Mouse (Mus musculus) frontal cortex, postnatal 25 days (tissue): ENCODE measurements around the gene Tusc2.

ENCODE experiments used
- DNase-seq, 2 experiments: peaks; one replicate each; pipeline ENCODE4 v3.0.0; 2022; ENCODE audit warnings: low spot score in 2 of 2

Gene Tusc2

DNA sequence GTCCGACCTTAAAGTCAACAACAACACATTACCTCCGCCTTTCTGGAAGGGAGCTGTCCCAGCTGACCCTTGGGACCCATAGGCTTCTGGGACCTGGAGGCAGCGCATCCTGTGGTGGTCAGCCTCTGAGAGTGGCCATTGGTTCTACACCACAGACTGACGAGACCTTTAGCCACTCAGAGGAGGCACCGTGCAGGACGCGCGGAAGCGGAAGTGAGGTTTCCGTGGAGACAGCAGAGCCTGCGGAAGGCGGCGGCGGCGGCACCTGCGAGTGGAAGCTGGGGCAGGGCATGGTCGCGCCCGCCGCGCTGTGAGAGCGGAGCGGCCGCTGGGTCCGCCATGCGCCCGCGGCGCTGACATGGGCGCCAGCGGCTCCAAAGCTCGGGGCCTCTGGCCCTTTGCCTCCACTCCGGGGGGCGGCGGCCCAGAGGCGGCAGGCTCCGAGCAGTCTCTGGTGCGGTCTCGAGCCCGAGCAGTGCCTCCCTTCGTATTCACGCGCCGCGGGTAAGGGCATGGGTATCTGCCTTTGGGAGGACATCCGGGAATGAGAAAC lies at the start of gene Tusc2:
Gene Tusc2 (plus strand): TSS at position 227 of the 553 bp plus-strand sequence.
- peak; percentile 86 to 89 for DNase-seq

DNA sequence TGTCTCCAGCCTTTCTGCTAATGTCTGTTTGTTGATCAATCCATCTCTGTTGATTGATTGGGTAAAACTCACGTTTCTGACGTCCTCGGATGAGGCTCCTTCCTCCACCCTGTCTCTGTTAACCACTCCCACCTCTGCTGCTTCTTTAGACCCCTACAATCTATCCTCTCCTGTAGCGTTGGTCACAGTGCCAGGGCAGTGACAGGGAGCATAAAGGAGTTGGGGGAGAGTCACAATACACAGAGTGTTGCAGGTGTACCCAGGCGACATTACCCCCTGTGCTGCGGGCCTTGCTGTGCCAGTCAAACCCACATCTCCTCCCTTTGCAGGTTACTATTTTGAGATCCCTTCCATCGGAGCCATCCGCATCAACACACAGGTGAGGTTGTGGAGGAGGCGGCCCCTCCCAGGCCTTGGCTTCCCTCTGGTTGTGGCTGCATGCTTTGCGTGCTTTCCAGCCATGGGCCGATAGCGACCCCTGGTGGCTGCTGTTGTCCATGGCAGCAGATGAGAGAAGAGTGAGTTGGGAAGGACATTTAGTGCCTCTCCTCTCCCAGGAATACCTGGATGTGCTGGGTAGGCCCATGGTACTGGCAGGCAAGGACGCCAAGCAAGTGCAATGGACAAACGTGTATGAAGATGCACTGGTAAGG lies 48.6 kb upstream of the Tusc2 start:
- peak; percentile 84 to 86 for DNase-seq

DNA sequence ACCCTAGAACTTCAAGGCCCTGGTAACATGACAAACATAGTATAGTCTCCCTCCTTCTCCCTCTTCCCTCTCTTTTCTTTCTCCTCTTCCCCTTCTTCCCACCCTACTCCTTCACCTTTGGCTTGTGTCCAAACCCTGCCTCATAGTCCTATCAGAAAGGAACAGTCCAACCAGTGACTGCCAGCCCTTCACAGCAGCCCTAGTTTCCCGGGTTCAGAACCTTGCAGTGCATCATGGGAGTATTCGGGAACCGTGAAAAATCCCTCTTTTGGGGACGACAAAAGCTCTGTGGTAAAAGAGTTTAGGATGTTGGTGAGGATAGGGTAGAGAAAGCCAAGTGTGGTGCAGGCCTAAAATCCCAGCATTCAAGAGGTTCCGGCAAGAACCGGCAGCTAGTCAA lies 42.7 kb upstream of the Tusc2 start:
- no peak for DNase-seq

DNA sequence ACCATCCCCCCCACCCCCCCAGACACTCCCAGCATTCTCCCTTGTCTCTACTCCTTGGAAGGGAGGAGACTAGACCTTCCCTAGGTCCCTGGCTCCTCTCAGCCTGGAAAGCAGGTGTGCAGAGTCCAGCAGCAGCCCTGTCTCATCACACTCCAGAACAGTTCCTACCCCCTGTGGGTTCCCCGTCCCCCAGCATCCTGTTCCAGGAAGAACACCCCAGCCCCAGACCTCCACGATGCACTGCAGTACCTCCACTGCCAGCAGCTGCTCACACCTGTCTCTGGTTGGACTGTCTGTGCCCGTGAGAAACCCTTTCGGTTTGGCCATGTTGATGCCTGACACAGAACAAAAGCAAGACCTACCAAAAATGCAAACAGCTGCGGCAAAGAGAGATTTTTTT lies 41.9 kb upstream of the Tusc2 start:
- DNase-seq = no peak

GRCm38 (mm10) chr9:107521711-107522399 lies 41.2 kb upstream of the Tusc2 start:
- no peak for DNase-seq

DNA sequence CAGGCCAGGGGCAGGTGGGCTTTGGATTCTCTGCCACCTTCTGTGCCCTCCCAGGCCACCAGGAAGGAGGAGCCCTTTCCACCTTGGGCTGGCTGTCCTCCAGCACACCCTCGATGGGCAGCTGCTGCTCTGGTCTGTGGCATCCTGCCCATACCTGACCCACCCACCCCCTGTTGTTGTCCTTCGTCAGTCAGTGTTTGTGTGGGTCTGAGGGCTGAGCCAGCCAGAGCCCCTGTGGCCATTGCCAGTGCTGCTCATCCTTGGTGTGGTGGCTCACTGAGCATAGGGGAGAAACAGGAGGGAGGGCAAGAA lies 40.7 kb upstream of the Tusc2 start:
- DNase-seq = no peak

DNA sequence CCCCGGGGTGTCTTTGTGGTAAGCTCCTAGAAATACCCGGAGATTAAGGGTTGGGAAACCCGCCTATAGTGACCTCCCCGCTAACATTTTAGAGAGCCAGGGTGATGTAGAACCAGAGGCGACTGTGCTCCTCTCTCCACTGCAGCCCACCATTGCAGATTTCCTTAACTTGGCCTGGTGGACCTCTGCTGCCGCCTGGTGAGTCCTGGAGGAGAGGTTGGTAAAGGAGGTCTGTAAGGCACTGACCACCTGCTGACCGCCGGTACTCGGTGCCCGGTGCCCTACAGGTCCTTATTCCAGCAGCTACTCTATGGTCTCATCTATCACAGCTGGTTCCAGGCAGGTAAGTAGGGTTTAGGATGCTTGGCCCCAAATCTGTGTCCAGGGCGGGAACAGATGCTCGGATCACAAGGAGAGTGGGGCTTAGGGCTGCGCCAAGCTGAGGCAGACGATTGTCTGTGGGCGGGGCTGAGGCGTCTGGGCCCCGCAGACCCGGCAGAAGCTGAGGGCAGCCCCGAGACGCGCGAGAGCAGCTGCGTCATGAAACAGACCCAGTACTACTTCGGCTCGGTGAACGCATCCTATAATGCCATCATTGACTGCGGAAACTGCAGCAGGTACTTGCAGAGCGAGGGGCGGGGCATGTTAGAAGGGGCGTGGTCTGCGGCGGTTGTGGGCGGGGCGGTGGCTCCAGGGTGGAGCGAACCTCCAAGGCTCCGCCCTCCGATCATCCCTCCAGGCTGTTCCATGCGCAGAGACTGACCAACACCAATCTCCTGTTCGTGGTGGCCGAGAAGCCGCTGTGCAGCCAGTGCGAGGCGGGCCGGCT lies 36.6 kb upstream of the Tusc2 start:
- peak; percentile 52 to 60 for DNase-seq

- peak; percentile 80 to 84 for DNase-seq
Measured at GRCm38 (mm10) chr9:107533791-107534407, 29.2 kb upstream of the Tusc2 start, which contains the start of gene Tmem115. TSS of gene Tmem115 (plus strand) at chr9:107533945.

DNA sequence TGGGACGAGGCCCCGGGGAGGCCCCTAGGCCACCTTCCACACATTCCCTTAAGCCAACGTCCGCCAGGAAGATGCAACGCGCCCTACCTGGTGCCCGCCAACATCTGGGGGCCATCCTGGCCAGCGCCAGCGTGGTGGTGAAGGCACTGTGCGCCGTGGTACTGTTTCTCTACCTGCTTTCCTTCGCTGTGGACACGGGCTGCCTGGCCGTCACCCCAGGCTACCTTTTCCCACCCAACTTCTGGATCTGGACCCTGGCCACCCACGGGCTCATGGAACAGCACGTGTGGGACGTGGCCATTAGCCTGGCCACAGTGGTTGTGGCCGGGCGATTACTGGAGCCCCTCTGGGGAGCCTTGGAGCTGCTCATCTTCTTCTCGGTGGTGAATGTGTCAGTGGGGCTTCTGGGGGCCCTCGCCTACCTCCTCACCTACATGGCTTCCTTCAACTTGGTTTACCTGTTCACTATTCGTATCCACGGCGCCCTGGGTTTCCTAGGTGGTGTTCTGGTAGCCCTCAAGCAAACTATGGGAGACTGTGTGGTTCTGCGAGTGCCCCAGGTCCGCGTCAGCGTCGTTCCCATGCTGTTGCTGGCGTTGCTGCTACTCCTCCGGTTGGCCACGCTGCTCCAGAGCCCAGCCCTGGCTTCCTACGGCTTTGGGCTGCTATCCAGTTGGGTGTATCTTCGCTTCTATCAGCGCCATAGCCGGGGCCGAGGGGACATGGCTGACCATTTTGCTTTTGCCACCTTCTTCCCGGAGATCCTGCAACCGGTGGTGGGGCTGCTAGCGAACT lies 28.4 kb upstream of the Tusc2 start:
- no peak for DNase-seq

DNA sequence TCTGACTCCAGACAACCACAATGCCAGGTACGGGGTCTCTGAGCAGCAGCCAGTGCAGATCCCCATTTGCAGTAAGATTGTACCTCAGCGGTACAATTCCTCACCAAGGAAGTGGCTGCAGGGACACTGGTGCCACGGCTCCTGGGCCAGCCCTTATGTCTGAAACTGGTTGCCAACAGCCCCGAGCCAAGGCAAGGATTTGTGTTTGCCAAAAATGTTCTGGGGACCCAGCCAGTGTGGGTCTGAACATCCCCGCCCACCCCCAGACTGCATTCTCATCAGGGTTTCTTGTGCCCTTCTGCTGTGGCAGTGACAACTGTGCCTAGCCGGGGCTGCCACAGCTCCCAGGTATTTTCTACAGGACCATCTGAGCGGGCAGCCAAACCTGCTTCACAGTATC lies 24.8 kb upstream of the Tusc2 start:
- no peak for DNase-seq

DNA sequence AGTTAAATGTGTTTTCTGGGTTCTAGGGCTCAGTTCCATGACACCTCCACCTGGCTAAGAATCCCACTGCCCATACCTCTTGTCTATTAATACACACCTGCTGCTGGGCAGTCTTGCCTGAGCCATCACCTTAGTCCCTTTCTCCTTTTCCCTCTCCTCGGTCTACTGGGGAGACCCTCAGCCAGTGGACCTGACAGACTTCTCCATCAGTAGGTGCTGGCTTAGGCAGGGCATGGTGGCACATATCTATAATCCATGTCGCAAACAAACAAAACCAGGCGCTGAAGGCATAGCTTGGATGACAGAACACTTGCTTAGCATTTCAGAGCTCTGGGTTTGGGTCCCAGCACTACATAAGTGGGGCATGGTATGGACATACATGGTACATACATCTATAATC lies 24.3 kb upstream of the Tusc2 start:
- DNase-seq = no peak

- no peak for DNase-seq
Measured at GRCm38 (mm10) chr9:107539940-107540339, 23.1 kb upstream of the Tusc2 start.

GRCm38 (mm10) chr9:107540420-107540819 lies 22.6 kb upstream of the Tusc2 start:
- no peak for DNase-seq

GRCm38 (mm10) chr9:107541005-107541404 lies 22.1 kb upstream of the Tusc2 start:
- DNase-seq = no peak

GRCm38 (mm10) chr9:107541474-107542351 lies 21.3 kb upstream of the Tusc2 start, which contains the start of the genes Cyb561d2 and Nprl2:
TSS of gene Cyb561d2 (minus strand) at chr9:107542193.
TSS of gene Nprl2 (plus strand) at chr9:107542226.
- DNase-seq = peak; percentile 87 to 91

GRCm38 (mm10) chr9:107542352-107542686 lies 20.7 kb upstream of the Tusc2 start:
- no peak for DNase-seq

DNA sequence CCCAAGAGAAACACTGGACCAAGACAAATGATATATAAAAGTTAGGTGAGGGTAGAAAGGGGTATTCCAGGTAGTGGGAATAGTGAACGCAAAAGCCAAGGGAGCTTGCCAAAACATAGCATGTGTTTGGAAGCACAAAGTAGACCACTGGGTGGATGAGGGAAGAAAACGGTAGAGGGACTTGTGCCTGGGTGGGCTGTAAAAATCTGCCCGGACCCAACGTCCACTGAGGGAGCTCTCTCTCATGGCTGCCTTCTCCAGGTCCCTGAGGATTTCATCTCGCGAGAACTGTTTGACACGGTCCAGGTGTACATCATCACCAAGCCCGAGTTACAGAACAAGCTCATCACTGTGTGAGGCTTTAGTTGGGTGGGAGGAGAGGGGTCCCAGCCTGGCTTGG lies 20.3 kb upstream of the Tusc2 start:
- DNase-seq = no peak

DNA sequence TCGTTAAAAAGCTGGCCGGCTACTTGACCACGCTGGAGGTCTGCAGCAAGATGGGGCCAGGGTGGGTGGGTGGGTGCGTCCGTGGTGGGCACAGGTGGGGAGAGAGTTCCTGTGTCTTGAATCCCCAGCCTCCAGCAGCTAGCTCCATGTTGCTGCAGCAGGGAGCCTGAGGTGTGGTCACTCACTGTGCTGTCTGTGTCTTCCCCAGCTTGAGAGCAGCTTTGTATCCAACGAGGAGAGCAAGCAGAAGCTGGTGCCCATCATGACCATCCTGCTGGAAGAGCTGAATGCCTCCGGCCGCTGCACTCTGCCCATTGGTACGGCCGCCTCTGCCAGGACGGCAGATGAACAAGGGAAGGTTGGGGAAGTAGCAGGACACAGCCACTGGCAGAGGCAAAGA lies 19.8 kb upstream of the Tusc2 start:
- no peak for DNase-seq

DNA sequence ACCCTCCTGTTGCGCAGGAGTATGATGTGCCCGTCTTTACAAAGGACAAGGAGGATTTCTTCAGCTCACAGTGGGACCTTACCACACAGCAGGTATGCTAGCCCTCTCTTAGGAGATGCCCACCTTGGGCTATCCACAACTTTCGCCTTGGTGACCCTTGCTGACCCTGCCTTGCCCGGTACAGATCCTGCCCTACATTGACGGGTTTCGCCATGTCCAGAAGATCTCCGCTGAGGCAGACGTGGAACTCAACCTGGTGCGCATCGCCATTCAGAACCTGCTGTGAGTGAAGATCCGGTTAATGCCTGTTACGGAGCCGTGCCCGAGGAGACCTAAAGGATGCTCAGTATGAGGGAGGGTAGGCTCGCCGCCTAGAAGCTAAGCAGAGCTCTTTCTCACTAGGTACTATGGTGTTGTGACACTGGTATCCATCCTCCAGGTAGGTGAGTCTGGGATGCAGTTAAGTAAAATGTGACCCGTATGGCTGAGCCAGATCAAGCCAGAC lies 18.8 kb upstream of the Tusc2 start:
- no peak for DNase-seq

- DNase-seq = no peak
Measured at GRCm38 (mm10) chr9:107544729-107545128, 18.3 kb upstream of the Tusc2 start.
